Mouse (Mus musculus) frontal cortex, postnatal 10 days (tissue): ENCODE measurements around the gene Tm9sf4.

Source experiments
- DNase-seq, 2 experiments: peaks; one replicate each; pipeline ENCODE4 v3.0.0; 2022; ENCODE audit warnings: low spot score in 2 of 2, mixed read lengths in 1 of 2

Gene Tm9sf4

GRCm38 (mm10) chr2:153160844-153161683, at the start of gene Tm9sf4:
Gene Tm9sf4 (plus strand): TSS chr2:153161303.
- DNase-seq, result peak; percentile 85 to 93

GRCm38 (mm10) chr2:153115679-153116081, 45.4 kb upstream of the Tm9sf4 start:
- no peak for DNase-seq

- DNase-seq, result peak in 1 of 2 experiments; percentile 6
Measured at GRCm38 (mm10) chr2:153117051-153117486, 44.0 kb upstream of the Tm9sf4 start.

GRCm38 (mm10) chr2:153119488-153119887, 41.6 kb upstream of the Tm9sf4 start:
- DNase-seq, result no peak

- no peak for DNase-seq
Measured at GRCm38 (mm10) chr2:153120126-153120525, 41.0 kb upstream of the Tm9sf4 start.

GRCm38 (mm10) chr2:153121821-153122615, 39.1 kb upstream of the Tm9sf4 start:
- no peak for DNase-seq

- no peak for DNase-seq
Measured at GRCm38 (mm10) chr2:153122701-153123100, 38.4 kb upstream of the Tm9sf4 start.

GRCm38 (mm10) chr2:153125875-153126274, 35.2 kb upstream of the Tm9sf4 start:
- no peak for DNase-seq

- DNase-seq, result no peak
Measured at GRCm38 (mm10) chr2:153131019-153131418, 30.1 kb upstream of the Tm9sf4 start.

- DNase-seq, result no peak
Measured at GRCm38 (mm10) chr2:153134237-153134636, 26.9 kb upstream of the Tm9sf4 start.

GRCm38 (mm10) chr2:153136211-153136610, 24.9 kb upstream of the Tm9sf4 start:
- no peak for DNase-seq

- no peak for DNase-seq
Measured at GRCm38 (mm10) chr2:153139158-153139557, 21.9 kb upstream of the Tm9sf4 start.

- peak in 1 of 2 experiments; percentile 37 for DNase-seq
Measured at GRCm38 (mm10) chr2:153139996-153140613, 21.0 kb upstream of the Tm9sf4 start.

GRCm38 (mm10) chr2:153142620-153143199, 18.4 kb upstream of the Tm9sf4 start:
- DNase-seq, result peak in 1 of 2 experiments; percentile 43

- no peak for DNase-seq
Measured at GRCm38 (mm10) chr2:153145346-153145745, 15.8 kb upstream of the Tm9sf4 start.

- DNase-seq, result no peak
Measured at GRCm38 (mm10) chr2:153147236-153147635, 13.9 kb upstream of the Tm9sf4 start.

GRCm38 (mm10) chr2:153147715-153148114, 13.4 kb upstream of the Tm9sf4 start:
- peak; percentile 29 to 68 for DNase-seq

- no peak for DNase-seq
Measured at GRCm38 (mm10) chr2:153149742-153150141, 11.4 kb upstream of the Tm9sf4 start.

GRCm38 (mm10) chr2:153151026-153151425, 10.1 kb upstream of the Tm9sf4 start:
- DNase-seq, result no peak

GRCm38 (mm10) chr2:153151926-153152665, 9.0 kb upstream of the Tm9sf4 start:
- no peak for DNase-seq

- DNase-seq, result no peak
Measured at GRCm38 (mm10) chr2:153153033-153153450, 8.1 kb upstream of the Tm9sf4 start.
